Mouse (Mus musculus) ES-E14 (cell line): Measurements from ENCODE around the gene Cyp4x1. TPM values are rescaled to one million over a fixed set of nuclear protein-coding genes. Genes with fewer than 3 reads are reported as not detected.

Experiments
- DNase-seq: peaks from one replicate; pipeline ENCODE4 v3.0.0-alpha.2; 2013; ENCODE audit warnings: low read depth, low spot score
- H3K27ac ChIP-seq: 2 replicates; pipeline ENCODE4 v1.5.1; 2012; ENCODE audit warnings: low read depth, mild to moderate bottlenecking, low read length, moderate library complexity, mixed read lengths; ENCODE audit not compliant: poor library complexity, insufficient read depth, severe bottlenecking
- H3K36me3 ChIP-seq: 2 replicates; pipeline ENCODE4 v1.6.1; 2012; ENCODE audit warnings: mild to moderate bottlenecking, low read length, moderate library complexity, mixed read lengths; ENCODE audit not compliant: control insufficient read depth, poor library complexity, insufficient read depth, severe bottlenecking
- H3K4me1 ChIP-seq, 2 experiments: fragments of 150-350 bp in 1 of 2; sonication (generic) in 1 of 2; 2 replicates each; pipeline ENCODE4 v1.6.1; 2012; ENCODE audit warnings: low read length in 2 of 2, mild to moderate bottlenecking in 1 of 2, mixed read lengths in 1 of 2; ENCODE audit not compliant: control insufficient read depth in 2 of 2, insufficient read depth in 2 of 2, poor library complexity in 1 of 2
- H3K4me3 ChIP-seq, 2 experiments: fragments of 150-350 bp in 1 of 2; sonication (generic) in 1 of 2; 2 replicates each; pipeline ENCODE4 v1.5.1; 2012; ENCODE audit warnings: low read length in 2 of 2, low read depth in 1 of 2, mild to moderate bottlenecking in 1 of 2, mixed read lengths in 1 of 2; ENCODE audit not compliant: insufficient read depth in 1 of 2, poor library complexity in 1 of 2, severe bottlenecking in 1 of 2
- H3K9ac ChIP-seq: 2 replicates; pipeline ENCODE4 v1.6.1; 2012; ENCODE audit warnings: low read depth, mild to moderate bottlenecking, low read length, mixed read lengths; ENCODE audit not compliant: poor library complexity, insufficient read depth, severe bottlenecking
- H3K9me3 ChIP-seq: fragments of 150-350 bp; sonication (generic); 2 replicates; pipeline ENCODE4 v1.6.1; 2012; ENCODE audit warnings: low read depth, mild to moderate bottlenecking, low read length; ENCODE audit not compliant: control insufficient read depth, insufficient read depth
- CHD2 ChIP-seq: IDR thresholded peaks from 2 replicates; pipeline ENCODE4 v1.6.1; 2014; ENCODE audit warnings: mild to moderate bottlenecking, low read depth, low read length, inconsistent platforms
- HCFC1 ChIP-seq: IDR thresholded peaks from 2 replicates; pipeline ENCODE4 v1.6.1; 2012; ENCODE audit warnings: low read length, inconsistent platforms, borderline replicate concordance; ENCODE audit not compliant: insufficient read depth
- MAFK ChIP-seq: IDR thresholded peaks from 2 replicates; pipeline ENCODE4 v1.6.1; 2014; ENCODE audit warnings: mild to moderate bottlenecking, low read depth, low read length, inconsistent platforms; ENCODE audit not compliant: insufficient read depth
- ZC3H11A ChIP-seq: IDR thresholded peaks from 2 replicates; pipeline ENCODE4 v1.6.1; 2012; ENCODE audit warnings: low read depth, mild to moderate bottlenecking, inconsistent platforms, low read length, borderline replicate concordance
- ZNF384 ChIP-seq: IDR thresholded peaks from 2 replicates; pipeline ENCODE4 v1.6.1; 2012; ENCODE audit warnings: low read depth, low read length, inconsistent platforms
- in situ Hi-C, 2 experiments: fragments of 600-800 bp; cut with MboI; formaldehyde crosslinking; loops; one replicate each; pipeline ENCODE4 v1.15.1; 2025; ENCODE audit warnings: low sequenced_read_pairs in 2 of 2, inconsistent platforms in 1 of 2; ENCODE audit not compliant: unreplicated experiment in 2 of 2
- total RNA-seq: library from RNA; depleted of rRNA; stranded (reverse); fragments of 300-350 nt; gene quantifications from 2 replicates; pipeline ENCODE4 v1.2.3, GENCODE M21; 2012

The Cyp4x1 gene
- total RNA-seq, 1 experiment: 0.36 TPM

DNA sequence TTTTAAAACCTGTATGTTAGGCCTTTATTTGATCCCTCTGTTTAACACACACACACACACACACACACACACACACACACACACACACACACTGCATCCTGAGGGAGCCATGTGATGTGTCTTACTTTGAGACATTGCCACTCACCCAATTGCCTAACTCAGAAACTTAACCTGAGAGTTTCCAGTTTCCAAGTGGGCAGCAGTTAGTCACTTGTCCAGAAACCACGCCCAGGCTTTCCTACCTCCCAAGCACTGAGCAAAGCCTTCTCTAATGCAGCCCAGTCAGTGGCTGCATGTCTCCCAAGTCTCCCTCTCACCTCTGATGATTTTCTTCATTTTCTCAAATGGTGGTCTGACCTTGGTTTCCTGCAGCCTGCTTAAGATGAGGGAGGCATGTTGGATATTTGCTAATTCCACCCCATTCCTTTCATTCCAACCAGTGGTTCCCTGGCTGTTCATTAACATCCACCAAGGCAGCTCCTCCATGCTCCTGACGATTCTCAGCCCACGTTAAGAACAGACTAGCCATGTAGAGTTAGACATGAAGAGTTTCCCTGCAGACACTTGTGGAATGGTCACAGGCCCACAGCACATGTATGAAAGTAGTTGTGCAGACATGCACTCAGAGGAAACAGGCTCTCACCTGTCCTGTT is 47.2 kb downstream of the Cyp4x1 start:
- Histone ChIP-seq H3K9ac (no peak overlapping the region), H3K27ac (no peak overlapping the region), H3K9me3 (no peaks in the 10 kb centered on the region), H3K36me3 (no peaks in the 10 kb centered on the region), H3K4me1 (peaks cover 0 to 7% of the 10 kb centered on the region in 2 experiments; a peak in 1 of 4 replicates), H3K4me3 (no peak overlapping the region)
- no peak for DNase-seq
- no peak for TF ChIP-seq MAFK
- TF ChIP-seq ZNF384: no peak
- no peak for TF ChIP-seq HCFC1
- TF ChIP-seq ZC3H11A: no peak
- TF ChIP-seq CHD2: no peak
- in situ Hi-C loops: no loop called here

DNA sequence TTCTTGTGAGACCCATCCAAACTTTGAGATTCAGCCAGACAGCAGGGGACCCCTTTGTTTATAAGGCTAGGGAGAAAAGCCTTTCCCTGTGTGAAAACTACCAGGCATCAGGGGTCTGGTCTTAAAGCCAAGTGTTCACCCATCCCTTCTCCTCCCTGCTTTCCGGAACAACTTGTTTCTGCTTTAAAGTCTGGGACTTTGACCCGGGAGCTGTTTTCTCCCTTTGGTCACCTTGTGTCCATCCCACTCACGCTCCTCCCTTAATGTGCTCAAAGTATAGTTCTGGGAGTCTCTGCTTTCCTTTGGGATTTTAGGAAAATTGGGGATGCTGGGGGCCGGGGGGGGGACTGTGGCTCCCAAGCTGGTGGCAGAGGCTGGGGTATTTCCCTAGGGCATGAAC is 47.8 kb downstream of the Cyp4x1 start:
- H3K4me1 ChIP-seq: peaks cover 0 to 7% of the 10 kb centered on the region in 2 experiments; a peak in 1 of 4 replicates
- DNase-seq: no peak
- TF ChIP-seq ZC3H11A (no peak), MAFK (no peak), CHD2 (no peak), ZNF384 (no peak), HCFC1 (no peak)
- H3K9ac ChIP-seq: no peak overlapping the region
- in situ Hi-C loops: no loop called here
- no peak overlapping the region for H3K27ac ChIP-seq
- H3K4me3 ChIP-seq: no peak overlapping the region
- H3K9me3 ChIP-seq: no peaks in the 10 kb centered on the region
- no peaks in the 10 kb centered on the region for H3K36me3 ChIP-seq

- in situ Hi-C loops: no loop called here
- Histone ChIP-seq H3K9ac (no peak overlapping the region), H3K4me3 (no peak overlapping the region), H3K9me3 (no peaks in the 10 kb centered on the region), H3K27ac (no peak overlapping the region), H3K36me3 (no peaks in the 10 kb centered on the region), H3K4me1 (peaks cover 0 to 5% of the 10 kb centered on the region in 2 experiments; a peak in 1 of 4 replicates)
- no peak for DNase-seq
- TF ChIP-seq ZC3H11A: no peak
- no peak for TF ChIP-seq CHD2
- TF ChIP-seq MAFK: no peak
- TF ChIP-seq HCFC1: no peak
- no peak for TF ChIP-seq ZNF384
Measured at GRCm38 (mm10) chr4:115085522-115086095, 48.5 kb downstream of the Cyp4x1 start.

DNA sequence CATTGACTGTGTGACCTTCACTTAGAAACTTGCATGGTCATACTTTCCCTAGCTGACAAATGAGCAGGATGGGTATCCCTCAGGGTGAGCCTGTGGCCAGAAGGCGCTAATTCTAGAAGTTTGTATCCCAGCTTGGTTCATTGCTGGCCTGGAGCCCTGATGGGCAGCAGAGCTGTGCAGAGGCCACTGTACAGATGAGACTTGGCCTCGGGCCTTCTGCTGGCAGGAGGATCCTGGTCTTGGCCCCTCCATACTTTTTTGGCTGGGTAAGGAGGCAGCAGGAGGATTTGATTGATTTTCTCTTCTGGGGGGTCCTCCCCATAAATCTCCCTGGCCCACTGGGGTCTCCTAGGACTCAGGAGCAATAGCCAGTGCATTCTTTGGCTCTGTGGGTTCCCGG is 51.0 kb downstream of the Cyp4x1 start:
- no peak overlapping the region for H3K27ac ChIP-seq
- DNase-seq: no peak
- H3K4me1 ChIP-seq: peaks cover 0 to 9% of the 10 kb centered on the region in 2 experiments; a peak in 1 of 4 replicates
- H3K36me3 ChIP-seq: no peaks in the 10 kb centered on the region
- H3K9ac ChIP-seq: no peak overlapping the region
- no peak overlapping the region for H3K4me3 ChIP-seq
- in situ Hi-C loops: no loop called here
- no peaks in the 10 kb centered on the region for H3K9me3 ChIP-seq
- TF ChIP-seq ZC3H11A (no peak), CHD2 (no peak), HCFC1 (no peak), MAFK (no peak), ZNF384 (no peak)
